Mouse (Mus musculus): Measurements from ENCODE around the gene Pcbp4. TPM values are rescaled to one million over a fixed set of nuclear protein-coding genes. Genes with fewer than 3 reads are reported as not detected.

Gene Pcbp4
- polyA plus RNA-seq, 2 experiments = 5.7 to 11.3 TPM

DNA sequence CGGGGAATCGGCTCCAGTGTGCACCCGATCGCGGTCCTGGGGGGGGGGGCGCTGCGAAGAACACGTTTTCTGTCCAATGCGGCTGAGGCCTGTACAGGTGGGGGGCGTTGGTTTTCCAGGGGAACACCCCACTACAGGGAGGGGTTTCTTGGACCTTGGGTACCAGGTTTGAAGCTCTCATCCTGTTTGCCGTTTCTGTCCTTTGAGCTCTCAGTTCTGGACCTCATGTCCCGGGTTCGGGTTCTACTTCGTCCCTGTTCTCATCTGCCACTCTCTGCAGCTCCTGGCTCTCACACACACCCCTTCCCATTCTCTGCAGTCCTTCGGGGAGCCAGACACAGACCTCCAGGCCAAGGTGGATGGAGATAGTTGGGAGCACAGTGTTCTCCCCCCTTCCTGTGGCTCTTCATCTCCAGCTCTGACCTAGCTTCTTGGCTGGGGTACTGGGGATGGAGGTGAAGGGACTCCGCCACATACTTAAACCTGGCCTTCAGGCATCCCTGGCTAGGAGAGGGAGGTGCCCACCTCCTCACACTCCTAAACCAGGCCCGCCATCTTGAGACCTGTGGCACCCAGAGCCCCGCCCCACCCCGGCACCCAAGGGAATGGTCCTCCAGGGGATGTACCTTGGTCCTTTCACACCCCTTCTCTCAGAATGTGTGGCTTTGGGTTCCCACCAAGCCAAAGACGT lies 1.1 kb downstream of the Pcbp4 start:
- Histone ChIP-seq H3K4me2 (ENCODE audit: low read depth) (peak overlapping the region; percentile 67), H3K27me3 (ENCODE audit: control insufficient read depth, insufficient read depth, low read length) (peaks cover 13% of the 10 kb centered on the region), H3K9ac (replicated peaks) (peak overlapping the region; percentile 11; the same call in 1 of the 2 replicates), H3K9me3 (ENCODE audit: control insufficient read depth, low read length) (no peaks in the 10 kb centered on the region), H3K4me1 (replicated peaks; ENCODE audit: control insufficient read depth in 2 of 2, insufficient read depth in 2 of 2, low read length in 1 of 2) (peaks cover 6% of the 10 kb centered on the region in 2 experiments), H3K36me3 (replicated peaks; ENCODE audit: control insufficient read depth, insufficient read depth, low read depth) (no peaks in the 10 kb centered on the region), H3K27ac (no peak overlapping the region), H3K4me3 (ENCODE audit: insufficient read depth in 1 of 2, low read depth in 2 of 2, low read length in 2 of 2) (peak overlapping the region; percentile 57 to 58)
- WGBS (ENCODE audit: insufficient replicate concordance) = 9% methylated on average over 20 of the region's 20 CpGs
- ATAC-seq (ENCODE audit: insufficient read depth) = 0 out of 2 replicates have a peak, but pooled peaks have one; percentile 9
- TF ChIP-seq EP300 (IDR thresholded peaks at IDR 0.05; ENCODE audit: low read depth) = no peak
- TF ChIP-seq CTCF (IDR thresholded peaks at IDR 0.05; ENCODE audit: low read depth) = no peak
- DNase-seq (ENCODE audit: low read depth in 3 of 3, low spot score in 3 of 3) = no peak

DNA sequence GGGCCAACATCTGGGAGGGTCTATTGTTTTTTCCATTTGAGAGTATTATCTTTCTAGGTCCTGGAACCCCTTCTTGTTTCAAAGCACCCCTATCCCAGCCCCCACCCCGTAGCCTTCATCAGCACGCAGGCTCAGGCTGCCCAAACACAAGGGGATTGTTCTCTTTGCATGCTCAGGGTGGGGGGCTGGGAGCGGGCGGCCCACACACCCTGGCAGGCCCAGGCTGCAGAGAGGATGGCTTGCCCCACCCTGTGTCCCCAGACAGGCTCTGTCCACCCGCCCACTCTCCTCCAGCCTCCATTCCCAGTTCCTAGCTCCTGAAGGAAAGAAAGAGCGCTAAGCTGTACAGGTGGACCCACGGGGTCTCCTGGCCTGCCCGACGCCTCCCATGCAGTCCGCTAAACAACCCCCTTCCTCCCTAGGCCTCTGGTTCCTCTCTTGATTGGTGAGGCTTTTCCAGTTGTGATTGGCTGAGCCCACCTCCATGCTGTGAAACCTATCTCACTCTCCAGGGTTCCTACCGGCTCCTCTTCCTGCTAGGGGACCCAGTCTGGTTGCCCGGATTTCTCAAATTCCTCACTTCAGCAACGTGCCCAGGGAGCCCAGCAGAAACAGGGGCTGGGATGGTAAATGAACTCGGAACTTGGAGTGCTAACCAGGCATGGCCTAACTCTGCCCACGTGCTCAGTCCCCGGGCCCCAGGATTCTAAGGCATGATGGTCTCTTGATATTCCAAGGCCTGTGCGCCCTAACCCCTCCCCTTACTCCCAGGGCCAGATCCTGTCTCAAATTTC lies 2.0 kb downstream of the Pcbp4 start:
- TF ChIP-seq EP300 (IDR thresholded peaks at IDR 0.05; ENCODE audit: low read depth) = no peak
- no peak for TF ChIP-seq CTCF (IDR thresholded peaks at IDR 0.05; ENCODE audit: low read depth)
- Histone ChIP-seq H3K4me1 (replicated peaks; ENCODE audit: control insufficient read depth in 2 of 2, insufficient read depth in 2 of 2, low read length in 1 of 2) (peaks cover 6% of the 10 kb centered on the region in 2 experiments), H3K4me3 (ENCODE audit: insufficient read depth in 1 of 2, low read depth in 2 of 2, low read length in 2 of 2) (peak overlapping the region; percentile 21 to 57; a peak in 3 of 4 replicates), H3K4me2 (ENCODE audit: low read depth) (peak overlapping the region; percentile 67), H3K27ac (no peak overlapping the region), H3K36me3 (replicated peaks; ENCODE audit: control insufficient read depth, insufficient read depth, low read depth) (no peaks in the 10 kb centered on the region), H3K9ac (replicated peaks) (no peak overlapping the region), H3K9me3 (ENCODE audit: control insufficient read depth, low read length) (no peaks in the 10 kb centered on the region), H3K27me3 (ENCODE audit: control insufficient read depth, insufficient read depth, low read length) (peaks cover 13% of the 10 kb centered on the region)
- no peak for ATAC-seq (ENCODE audit: insufficient read depth)
- no peak for DNase-seq (ENCODE audit: low read depth in 3 of 3, low spot score in 3 of 3)
- WGBS (ENCODE audit: insufficient replicate concordance) = 24% methylated on average over 17 of the region's 17 CpGs

DNA sequence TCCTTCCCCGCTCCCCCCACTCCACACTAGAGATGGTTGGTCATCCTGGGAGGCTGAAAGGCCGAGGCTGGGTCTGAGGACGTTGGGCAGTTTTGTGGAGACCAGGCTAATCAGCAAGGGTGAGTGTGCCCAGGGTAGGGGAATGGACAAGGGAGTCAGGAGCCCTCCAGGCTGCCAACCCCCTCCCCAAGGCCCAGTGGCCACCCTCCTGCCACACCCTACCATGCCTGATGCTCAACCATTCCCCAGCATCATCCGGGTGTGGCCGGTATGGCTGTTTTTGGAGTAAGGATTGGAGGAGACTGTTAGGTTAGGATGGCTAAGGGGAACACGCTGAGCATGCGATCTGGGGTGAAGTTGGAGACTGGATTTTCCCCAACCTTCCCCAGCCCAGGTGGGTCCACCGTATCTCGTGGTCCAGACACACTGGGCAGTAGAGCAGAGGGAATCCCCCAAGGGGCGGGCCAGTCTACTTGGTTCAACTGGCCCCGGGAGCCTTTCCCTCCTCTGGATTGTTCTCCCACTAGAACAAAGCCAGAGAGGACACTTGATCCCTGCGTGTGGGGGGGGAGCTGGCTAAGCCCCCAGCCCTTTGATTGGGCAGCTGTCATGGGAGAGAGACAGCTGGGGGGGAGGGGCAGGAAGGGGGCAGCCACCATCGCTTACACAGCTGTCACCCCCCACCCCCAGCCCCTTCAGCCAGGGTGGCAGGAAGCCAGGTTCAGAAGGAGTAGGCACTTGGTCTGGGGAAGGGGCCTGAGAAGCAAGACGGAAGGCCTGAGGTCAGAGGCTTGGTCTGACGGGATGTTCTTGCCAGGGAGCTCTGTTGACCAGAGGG lies 3.5 kb downstream of the Pcbp4 start:
- no peak overlapping the region for H3K4me3 ChIP-seq (ENCODE audit: insufficient read depth in 1 of 2, low read depth in 2 of 2, low read length in 2 of 2)
- ATAC-seq (ENCODE audit: insufficient read depth) (no peak), DNase-seq (ENCODE audit: low read depth in 3 of 3, low spot score in 3 of 3) (no peak)
- H3K4me1 ChIP-seq (replicated peaks; ENCODE audit: control insufficient read depth in 2 of 2, insufficient read depth in 2 of 2, low read length in 1 of 2) = peaks cover 6% of the 10 kb centered on the region in 2 experiments
- TF ChIP-seq EP300 (IDR thresholded peaks at IDR 0.05; ENCODE audit: low read depth) (no peak), CTCF (IDR thresholded peaks at IDR 0.05; ENCODE audit: low read depth) (no peak)
- no peak overlapping the region for H3K4me2 ChIP-seq (ENCODE audit: low read depth)
- H3K27me3 ChIP-seq (ENCODE audit: control insufficient read depth, insufficient read depth, low read length) = peaks cover 13% of the 10 kb centered on the region
- no peak overlapping the region for H3K27ac ChIP-seq
- H3K9me3 ChIP-seq (ENCODE audit: control insufficient read depth, low read length) = no peaks in the 10 kb centered on the region
- 68% methylated on average over 15 of the region's 15 CpGs for WGBS (ENCODE audit: insufficient replicate concordance)
- no peaks in the 10 kb centered on the region for H3K36me3 ChIP-seq (replicated peaks; ENCODE audit: control insufficient read depth, insufficient read depth, low read depth)
- H3K9ac ChIP-seq (replicated peaks) = no peak overlapping the region

GRCm38 (mm10) chr9:106457163-106457559 lies 4.1 kb downstream of the Pcbp4 start:
- peaks cover 13% of the 10 kb centered on the region for H3K27me3 ChIP-seq (ENCODE audit: control insufficient read depth, insufficient read depth, low read length)
- H3K36me3 ChIP-seq (replicated peaks; ENCODE audit: control insufficient read depth, insufficient read depth, low read depth) = no peaks in the 10 kb centered on the region
- DNase-seq (ENCODE audit: low read depth in 3 of 3, low spot score in 3 of 3) = no peak
- no peak overlapping the region for H3K4me3 ChIP-seq (ENCODE audit: insufficient read depth in 1 of 2, low read depth in 2 of 2, low read length in 2 of 2)
- H3K4me1 ChIP-seq (replicated peaks; ENCODE audit: control insufficient read depth in 2 of 2, insufficient read depth in 2 of 2, low read length in 1 of 2) = peaks cover 6% of the 10 kb centered on the region in 2 experiments
- no peaks in the 10 kb centered on the region for H3K9me3 ChIP-seq (ENCODE audit: control insufficient read depth, low read length)
- no peak overlapping the region for H3K4me2 ChIP-seq (ENCODE audit: low read depth)
- no peak overlapping the region for H3K9ac ChIP-seq (replicated peaks)
- WGBS (ENCODE audit: insufficient replicate concordance) = 71% methylated on average over 9 of the region's 9 CpGs
- H3K27ac ChIP-seq = no peak overlapping the region
- no peak for ATAC-seq (ENCODE audit: insufficient read depth)
- TF ChIP-seq EP300 (IDR thresholded peaks at IDR 0.05; ENCODE audit: low read depth) (no peak), CTCF (IDR thresholded peaks at IDR 0.05; ENCODE audit: low read depth) (no peak)
